Mouse (Mus musculus): ENCODE data around the gene Zfp462. TPM values are rescaled to one million over a fixed set of nuclear protein-coding genes. Genes with fewer than 3 reads are reported as not detected.

The Zfp462 gene
- polyA plus RNA-seq, 1 experiment from 2014 or later, result 16.3 TPM

- Histone ChIP-seq H3K4me1 (peaks cover 35% of the 10 kb centered on the region), H3K4me2 (replicated peaks) (peak overlapping the region; percentile 32), H3K4me3 (no peak overlapping the region), H3K9ac (no peak overlapping the region), H3K36me3 (peaks cover 38% of the 10 kb centered on the region), H3K27me3 (no peaks in the 10 kb centered on the region), H3K27ac (peak overlapping the region; percentile 87), H3K9me3 (replicated peaks) (no peaks in the 10 kb centered on the region)
- WGBS, result 10% methylated on average over 9 of the region's 9 CpGs
- peak; percentile 86 for ATAC-seq (ENCODE audit: low FRiP score)
These were observed 60.7 kb downstream of the Zfp462 start for GRCm38 (mm10) chr4:55005521-55005969.

GRCm38 (mm10) chr4:55006024-55006423 lies 61.2 kb downstream of the Zfp462 start:
- Histone ChIP-seq H3K36me3 (peaks cover 43% of the 10 kb centered on the region), H3K27ac (peak overlapping the region; percentile 87), H3K4me1 (peaks cover 35% of the 10 kb centered on the region), H3K9me3 (replicated peaks) (no peaks in the 10 kb centered on the region), H3K27me3 (no peaks in the 10 kb centered on the region), H3K4me3 (no peak overlapping the region), H3K4me2 (replicated peaks) (no peak overlapping the region), H3K9ac (no peak overlapping the region)
- ATAC-seq (ENCODE audit: low FRiP score), result no peak
- 43% methylated on average over 1 of the region's 1 CpGs for WGBS

GRCm38 (mm10) chr4:55008616-55009015 lies 63.8 kb downstream of the Zfp462 start:
- H3K27ac ChIP-seq, result no peak overlapping the region
- no peak overlapping the region for H3K4me3 ChIP-seq
- H3K27me3 ChIP-seq, result no peaks in the 10 kb centered on the region
- H3K36me3 ChIP-seq, result peaks cover 65% of the 10 kb centered on the region
- peaks cover 28% of the 10 kb centered on the region for H3K4me1 ChIP-seq
- ATAC-seq (ENCODE audit: low FRiP score), result no peak
- H3K4me2 ChIP-seq (replicated peaks), result no peak overlapping the region
- H3K9ac ChIP-seq, result no peak overlapping the region
- 98% methylated on average over 14 of the region's 14 CpGs for WGBS
- no peaks in the 10 kb centered on the region for H3K9me3 ChIP-seq (replicated peaks)

GRCm38 (mm10) chr4:55011391-55011790 lies 66.5 kb downstream of the Zfp462 start:
- Histone ChIP-seq H3K9me3 (replicated peaks) (no peaks in the 10 kb centered on the region), H3K36me3 (peaks cover 92% of the 10 kb centered on the region), H3K4me2 (replicated peaks) (no peak overlapping the region), H3K4me1 (0 out of 2 replicates have a peak, but pooled peaks cover 1% of the 10 kb centered on the region), H3K27ac (no peak overlapping the region), H3K9ac (no peak overlapping the region), H3K27me3 (no peaks in the 10 kb centered on the region), H3K4me3 (no peak overlapping the region)
- 88% methylated on average over 12 of the region's 12 CpGs for WGBS
- ATAC-seq (ENCODE audit: low FRiP score), result no peak

GRCm38 (mm10) chr4:55013563-55014248 lies 68.9 kb downstream of the Zfp462 start:
- no peak for ATAC-seq (ENCODE audit: low FRiP score)
- Histone ChIP-seq H3K4me1 (no peaks in the 10 kb centered on the region), H3K27me3 (no peaks in the 10 kb centered on the region), H3K9me3 (replicated peaks) (no peaks in the 10 kb centered on the region), H3K36me3 (peaks cover 97% of the 10 kb centered on the region), H3K27ac (no peak overlapping the region), H3K9ac (no peak overlapping the region), H3K4me3 (no peak overlapping the region), H3K4me2 (replicated peaks) (no peak overlapping the region)
- 85% methylated on average over 16 of the region's 16 CpGs for WGBS

GRCm38 (mm10) chr4:55014731-55015463 lies 70.0 kb downstream of the Zfp462 start:
- Histone ChIP-seq H3K9me3 (replicated peaks) (no peaks in the 10 kb centered on the region), H3K9ac (no peak overlapping the region), H3K4me2 (replicated peaks) (no peak overlapping the region), H3K4me1 (no peaks in the 10 kb centered on the region), H3K4me3 (no peak overlapping the region), H3K27me3 (no peaks in the 10 kb centered on the region), H3K36me3 (peaks cover 97% of the 10 kb centered on the region), H3K27ac (no peak overlapping the region)
- ATAC-seq (ENCODE audit: low FRiP score), result no peak
- 93% methylated on average over 11 of the region's 13 CpGs for WGBS

GRCm38 (mm10) chr4:55015517-55015916 lies 70.7 kb downstream of the Zfp462 start:
- H3K27me3 ChIP-seq, result no peaks in the 10 kb centered on the region
- no peak overlapping the region for H3K27ac ChIP-seq
- WGBS, result 98% methylated on average over 2 of the region's 2 CpGs
- H3K9me3 ChIP-seq (replicated peaks), result no peaks in the 10 kb centered on the region
- no peak overlapping the region for H3K9ac ChIP-seq
- H3K4me3 ChIP-seq, result no peak overlapping the region
- H3K4me1 ChIP-seq, result no peaks in the 10 kb centered on the region
- peaks cover 97% of the 10 kb centered on the region for H3K36me3 ChIP-seq
- no peak for ATAC-seq (ENCODE audit: low FRiP score)
- no peak overlapping the region for H3K4me2 ChIP-seq (replicated peaks)

- Histone ChIP-seq H3K27me3 (no peaks in the 10 kb centered on the region), H3K27ac (no peak overlapping the region; the same call in 1 of the 2 replicates), H3K4me2 (replicated peaks) (no peak overlapping the region), H3K9ac (no peak overlapping the region), H3K4me1 (no peaks in the 10 kb centered on the region; the same call in 1 of the 2 replicates), H3K9me3 (replicated peaks) (no peaks in the 10 kb centered on the region), H3K36me3 (peaks cover 51% of the 10 kb centered on the region), H3K4me3 (no peak overlapping the region)
- no peak for ATAC-seq (ENCODE audit: low FRiP score)
- 92% methylated on average over 10 of the region's 10 CpGs for WGBS
These were observed 81.3 kb downstream of the Zfp462 start for GRCm38 (mm10) chr4:55026109-55026646.

- no peak overlapping the region for H3K4me2 ChIP-seq (replicated peaks)
- no peak for ATAC-seq (ENCODE audit: low FRiP score)
- peaks cover 44% of the 10 kb centered on the region for H3K36me3 ChIP-seq
- H3K27ac ChIP-seq, result no peak overlapping the region
- H3K9ac ChIP-seq, result no peak overlapping the region
- H3K4me3 ChIP-seq, result no peak overlapping the region
- WGBS, result 83% methylated on average over 5 of the region's 5 CpGs
- no peaks in the 10 kb centered on the region; the same call in 1 of the 2 replicates for H3K4me1 ChIP-seq
- H3K9me3 ChIP-seq (replicated peaks), result no peaks in the 10 kb centered on the region
- H3K27me3 ChIP-seq, result no peaks in the 10 kb centered on the region
These were observed 85.6 kb downstream of the Zfp462 start for GRCm38 (mm10) chr4:55030401-55030800.

- Histone ChIP-seq H3K9me3 (replicated peaks) (no peaks in the 10 kb centered on the region), H3K27me3 (no peaks in the 10 kb centered on the region), H3K4me1 (no peaks in the 10 kb centered on the region; the same call in 1 of the 2 replicates), H3K27ac (no peak overlapping the region), H3K4me2 (replicated peaks) (no peak overlapping the region), H3K9ac (no peak overlapping the region), H3K4me3 (no peak overlapping the region), H3K36me3 (peaks cover 60% of the 10 kb centered on the region)
- WGBS, result 87% methylated on average over 8 of the region's 8 CpGs
- ATAC-seq (ENCODE audit: low FRiP score), result no peak
These were observed 87.6 kb downstream of the Zfp462 start for GRCm38 (mm10) chr4:55032317-55032930.

GRCm38 (mm10) chr4:55033452-55033851 lies 88.6 kb downstream of the Zfp462 start:
- Histone ChIP-seq H3K9me3 (replicated peaks) (no peaks in the 10 kb centered on the region), H3K4me3 (no peak overlapping the region), H3K9ac (no peak overlapping the region), H3K27me3 (no peaks in the 10 kb centered on the region), H3K4me1 (no peaks in the 10 kb centered on the region; the same call in 1 of the 2 replicates), H3K4me2 (replicated peaks) (no peak overlapping the region), H3K27ac (no peak overlapping the region), H3K36me3 (peaks cover 60% of the 10 kb centered on the region)
- 96% methylated on average over 6 of the region's 6 CpGs for WGBS
- ATAC-seq (ENCODE audit: low FRiP score), result no peak

- no peak overlapping the region for H3K4me3 ChIP-seq
- no peak for ATAC-seq (ENCODE audit: low FRiP score)
- peaks cover 18% of the 10 kb centered on the region for H3K4me1 ChIP-seq
- H3K9me3 ChIP-seq (replicated peaks), result no peaks in the 10 kb centered on the region
- no peak overlapping the region for H3K9ac ChIP-seq
- H3K27me3 ChIP-seq, result no peaks in the 10 kb centered on the region
- peaks cover 57% of the 10 kb centered on the region for H3K36me3 ChIP-seq
- no peak overlapping the region for H3K4me2 ChIP-seq (replicated peaks)
- H3K27ac ChIP-seq, result no peak overlapping the region
- WGBS, result 86% methylated on average over 6 of the region's 6 CpGs
These were observed 93.3 kb downstream of the Zfp462 start for GRCm38 (mm10) chr4:55038139-55038538.

All from hindbrain, embryonic 12.5 days (tissue).